Mouse (Mus musculus) liver, embryonic 13.5 days (tissue): Measurements from ENCODE around the gene Surf1. TPM values are rescaled to one million over a fixed set of nuclear protein-coding genes. Genes with fewer than 3 reads are reported as not detected.

Experiments used
- ATAC-seq: fragments of 200-750 bp; cut with Nextera tagmentation; 2 replicates; pipeline ENCODE4 v1.8.0; 2017; ENCODE audit warnings: low read depth, mild to moderate bottlenecking, moderate number of reproducible peaks, moderate library complexity
- DNase-seq: peaks from one replicate; pipeline ENCODE4 v3.0.0; 2022
- H3K27ac ChIP-seq: fragments of 300-500 bp; sonication (generic); 2 replicates; pipeline ENCODE4 v1.5.1; 2015; ENCODE audit warnings: moderate library complexity, mild to moderate bottlenecking, inconsistent platforms
- H3K27me3 ChIP-seq: fragments of 300-500 bp; sonication (generic); 2 replicates; pipeline ENCODE4 v1.6.1; 2015; ENCODE audit warnings: mild to moderate bottlenecking, inconsistent platforms
- H3K36me3 ChIP-seq: fragments of 300-500 bp; sonication (generic); 2 replicates; pipeline ENCODE4 v1.6.1; 2015; ENCODE audit warnings: mild to moderate bottlenecking, inconsistent platforms
- H3K4me1 ChIP-seq: fragments of 300-500 bp; sonication (generic); replicated peaks from 2 replicates; pipeline ENCODE4 v1.6.1; 2015; ENCODE audit warnings: inconsistent platforms
- H3K4me2 ChIP-seq: fragments of 300-500 bp; sonication (generic); 2 replicates; pipeline ENCODE4 v1.6.1; 2015; ENCODE audit warnings: inconsistent platforms, mild to moderate bottlenecking, moderate library complexity
- H3K4me3 ChIP-seq: fragments of 300-500 bp; sonication (generic); replicated peaks from 2 replicates; pipeline ENCODE4 v1.5.1; 2015; ENCODE audit warnings: mild to moderate bottlenecking, inconsistent platforms
- H3K9ac ChIP-seq: fragments of 300-500 bp; sonication (generic); 2 replicates; pipeline ENCODE4 v1.6.1; 2015; ENCODE audit warnings: mild to moderate bottlenecking, inconsistent platforms
- H3K9me3 ChIP-seq: fragments of 300-500 bp; sonication (generic); replicated peaks from 2 replicates; pipeline ENCODE4 v1.6.1; 2016; ENCODE audit warnings: inconsistent platforms
- WGBS: fragments of 180-500 bp; shearing (Covaris S2); methylation state at CpG from one replicate; pipeline ENCODE4 v1.1.7; 2015; ENCODE audit not compliant: insufficient replicate concordance; 5-methylcytosine and 5-hydroxymethylcytosine counted together
- polyA plus RNA-seq: library from polyadenylated mRNA; unstranded; fragments of >200 nt; fragmentation: Nextera tagmentation; extraction: Ambion mirVana; gene quantifications from 2 replicates; pipeline ENCODE4 v1.2.1, GENCODE M21; 2015

Gene Surf1
- polyA plus RNA-seq, 1 experiment from 2014 or later, result 39.7 TPM

GRCm38 (mm10) chr2:26920190-26920855 lies 4.0 kb upstream of the Surf1 start:
- H3K27ac ChIP-seq, result no peak overlapping the region
- no peak overlapping the region for H3K4me3 ChIP-seq
- H3K4me2 ChIP-seq, result no peak overlapping the region
- DNase-seq (no peak), ATAC-seq (no peak)
- H3K36me3 ChIP-seq, result peaks cover 82% of the 10 kb centered on the region
- H3K9ac ChIP-seq, result no peak overlapping the region
- H3K4me1 ChIP-seq, result peaks cover 34% of the 10 kb centered on the region
- no peaks in the 10 kb centered on the region for H3K27me3 ChIP-seq
- no peaks in the 10 kb centered on the region for H3K9me3 ChIP-seq
- WGBS, result 75% methylated on average over 6 of the region's 6 CpGs

- DNase-seq (no peak), ATAC-seq (no peak)
- WGBS, result 83% methylated on average over 3 of the region's 3 CpGs
- no peak overlapping the region for H3K9ac ChIP-seq
- H3K36me3 ChIP-seq, result peaks cover 77% of the 10 kb centered on the region
- H3K4me3 ChIP-seq, result no peak overlapping the region
- no peak overlapping the region for H3K4me2 ChIP-seq
- H3K27ac ChIP-seq, result no peak overlapping the region; the same call in 1 of the 2 replicates
- H3K9me3 ChIP-seq, result no peaks in the 10 kb centered on the region
- H3K27me3 ChIP-seq, result no peaks in the 10 kb centered on the region
- peaks cover 41% of the 10 kb centered on the region for H3K4me1 ChIP-seq
Measured at GRCm38 (mm10) chr2:26919684-26920083, 3.4 kb upstream of the Surf1 start.

GRCm38 (mm10) chr2:26916738-26917137 lies 408 bp upstream of the Surf1 start:
- Histone ChIP-seq H3K27me3 (no peaks in the 10 kb centered on the region), H3K4me2 (peak overlapping the region; percentile 97), H3K9me3 (no peaks in the 10 kb centered on the region), H3K9ac (peak overlapping the region; percentile 89), H3K4me1 (peaks cover 70% of the 10 kb centered on the region), H3K4me3 (peak overlapping the region; percentile 84), H3K36me3 (peaks cover 77% of the 10 kb centered on the region), H3K27ac (peak overlapping the region; percentile 90)
- peak; percentile 42; the same call in 1 of the 2 replicates for ATAC-seq
- WGBS, result 2% methylated on average over 13 of the region's 13 CpGs
- no peak for DNase-seq

GRCm38 (mm10) chr2:26914148-26914941 lies 2.0 kb downstream of the Surf1 start:
- peak overlapping the region; percentile 89 for H3K9ac ChIP-seq
- H3K4me1 ChIP-seq, result peaks cover 79% of the 10 kb centered on the region
- no peaks in the 10 kb centered on the region for H3K9me3 ChIP-seq
- peak overlapping the region; percentile 90 for H3K27ac ChIP-seq
- DNase-seq, result no peak
- H3K4me3 ChIP-seq, result peak overlapping the region; percentile 84
- no peak for ATAC-seq
- 54% methylated on average over 8 of the region's 8 CpGs for WGBS
- H3K36me3 ChIP-seq, result peaks cover 59% of the 10 kb centered on the region
- H3K27me3 ChIP-seq, result no peaks in the 10 kb centered on the region
- peak overlapping the region; percentile 97 for H3K4me2 ChIP-seq

GRCm38 (mm10) chr2:26913416-26914147 lies 2.7 kb downstream of the Surf1 start:
- H3K36me3 ChIP-seq, result peaks cover 54% of the 10 kb centered on the region
- H3K9ac ChIP-seq, result peak overlapping the region; percentile 98
- no peaks in the 10 kb centered on the region for H3K27me3 ChIP-seq
- no peak for ATAC-seq
- peaks cover 82% of the 10 kb centered on the region for H3K4me1 ChIP-seq
- peak overlapping the region; percentile 77 for H3K4me3 ChIP-seq
- WGBS, result 37% methylated on average over 17 of the region's 17 CpGs
- no peaks in the 10 kb centered on the region for H3K9me3 ChIP-seq
- H3K4me2 ChIP-seq, result peak overlapping the region; percentile 97
- peak overlapping the region; percentile 90 for H3K27ac ChIP-seq
- no peak for DNase-seq

- peak overlapping the region; percentile 97 for H3K4me2 ChIP-seq
- no peaks in the 10 kb centered on the region for H3K27me3 ChIP-seq
- peaks cover 82% of the 10 kb centered on the region for H3K4me1 ChIP-seq
- H3K27ac ChIP-seq, result peak overlapping the region; percentile 90
- H3K9me3 ChIP-seq, result no peaks in the 10 kb centered on the region
- H3K36me3 ChIP-seq, result peaks cover 54% of the 10 kb centered on the region
- 43% methylated on average over 5 of the region's 5 CpGs for WGBS
- no peak for DNase-seq
- H3K9ac ChIP-seq, result peak overlapping the region; percentile 98
- ATAC-seq, result no peak
- H3K4me3 ChIP-seq, result peak overlapping the region; percentile 77
Measured at GRCm38 (mm10) chr2:26912253-26912770, 4.0 kb downstream of the Surf1 start.

- Histone ChIP-seq H3K9ac (peak overlapping the region; percentile 98), H3K36me3 (peaks cover 64% of the 10 kb centered on the region), H3K4me3 (peak overlapping the region; percentile 77), H3K27me3 (no peaks in the 10 kb centered on the region), H3K9me3 (no peaks in the 10 kb centered on the region), H3K4me2 (peak overlapping the region; percentile 97), H3K4me1 (peaks cover 75% of the 10 kb centered on the region), H3K27ac (peak overlapping the region; percentile 90)
- ATAC-seq (peak; percentile 19), DNase-seq (peak; percentile 54)
- WGBS, result under 1% methylated on average over 37 of the region's 37 CpGs
Measured at GRCm38 (mm10) chr2:26910994-26911765, 5.2 kb downstream of the Surf1 start.

GRCm38 (mm10) chr2:26910124-26910993 lies 6.0 kb downstream of the Surf1 start, which contains the start of the genes Med22 and Rpl7a:
Med22 (minus strand) TSS chr2:26910677.
Rpl7a (plus strand) TSS chr2:26910764.
- H3K4me2 ChIP-seq, result peak within 1 kb of the TSS; percentile 97
- WGBS, result under 1% methylated on average over 74 of the region's 74 CpGs
- peaks cover 69% of the 10 kb centered on the region for H3K4me1 ChIP-seq
- no peaks in the 10 kb centered on the region for H3K9me3 ChIP-seq
- DNase-seq, result peak; percentile 99
- H3K27ac ChIP-seq, result peak within 1 kb of the TSS; percentile 94
- peak within 1 kb of the TSS; percentile 77 for H3K4me3 ChIP-seq
- no peaks in the 10 kb centered on the region for H3K27me3 ChIP-seq
- H3K36me3 ChIP-seq, result peaks cover 72% of the 10 kb centered on the region
- peak within 1 kb of the TSS; percentile 98 for H3K9ac ChIP-seq
- ATAC-seq, result peak; percentile 89

- Histone ChIP-seq H3K4me1 (peaks cover 61% of the 10 kb centered on the region), H3K9ac (peak overlapping the region; percentile 90), H3K4me2 (peak overlapping the region; percentile 97), H3K36me3 (peaks cover 76% of the 10 kb centered on the region), H3K9me3 (no peaks in the 10 kb centered on the region), H3K27ac (peak overlapping the region; percentile 94), H3K4me3 (peak overlapping the region; percentile 77), H3K27me3 (no peaks in the 10 kb centered on the region)
- no peak for ATAC-seq
- DNase-seq, result no peak
Measured at GRCm38 (mm10) chr2:26909387-26909784, 6.9 kb downstream of the Surf1 start.
